In the genomic region with DNA sequence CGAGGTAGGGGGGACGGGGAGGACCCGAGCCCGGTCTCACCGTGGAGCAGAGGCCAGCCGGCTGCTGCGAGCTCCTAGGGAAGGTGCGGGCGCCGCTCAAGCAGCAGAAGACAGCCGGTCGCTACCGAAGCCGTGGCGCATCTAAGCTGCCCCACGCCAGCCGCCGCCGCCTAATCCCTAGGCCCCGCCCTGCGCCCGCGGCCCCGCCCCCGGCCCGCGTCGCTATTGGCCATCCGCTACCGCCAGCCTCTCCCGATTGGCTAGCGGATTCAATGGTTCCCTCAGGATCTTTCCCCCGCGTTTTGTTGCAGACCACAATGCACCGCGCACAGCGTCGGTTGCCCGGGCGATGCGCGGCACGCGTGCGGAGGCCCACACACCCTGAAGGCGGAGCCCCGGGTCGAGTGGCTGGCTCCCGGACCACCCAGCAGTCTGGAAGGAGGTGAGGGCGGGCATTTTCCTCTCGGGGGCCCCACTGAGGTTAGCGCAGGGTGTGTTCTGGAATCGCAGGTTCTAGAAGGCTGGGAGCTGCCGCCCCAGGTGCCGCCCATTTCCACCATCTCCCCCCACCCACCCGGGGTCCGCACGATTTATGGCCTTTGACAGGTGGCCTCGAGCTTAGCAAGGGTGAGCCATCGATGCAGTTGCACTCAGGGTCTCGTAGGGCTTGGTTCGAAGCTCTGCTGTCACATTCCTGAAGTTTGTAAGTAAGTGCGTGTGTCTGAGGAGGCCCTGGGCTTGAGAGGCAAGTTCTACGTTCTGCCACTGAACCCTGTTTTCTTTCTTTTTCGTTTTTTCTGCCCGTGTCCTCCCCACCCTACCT, we compare ENCODE assay signal across 7 mouse cellular contexts. TPM values are rescaled to one million over a fixed set of nuclear protein-coding genes. Genes with fewer than 3 reads are reported as not detected.
DNase-seq lines count a peak whose midpoint lies in the region; ATAC-seq and TF ChIP-seq lines count a peak whose summit lies in the region.

Gene Dynll1, minus strand, starts transcription at position 208 of the 823 bp plus-strand sequence.

- peak within 1 kb of the TSS; percentile 96 for H3K4me3 ChIP-seq in embryonic facial prominence, embryonic 12.5 days
- H3K4me3 ChIP-seq in kidney, adult 2 months (ENCODE audit: insufficient read depth, low read depth, low read length), result peak within 1 kb of the TSS; percentile 80
- H3K4me3 ChIP-seq in limb, embryonic 12.5 days (replicated peaks), result peak within 1 kb of the TSS; percentile 77
- peak within 1 kb of the TSS; percentile 62 for H3K4me3 ChIP-seq in midbrain, embryonic 15.5 days
- H3K4me3 ChIP-seq in spleen, adult 2 months (ENCODE audit: extremely low read depth, insufficient read depth, insufficient read length), result peak within 1 kb of the TSS; percentile 81

- H3K36me3 ChIP-seq in embryonic facial prominence, embryonic 12.5 days, result peaks cover 30% of the 10 kb centered on the region
- peaks cover 1% of the 10 kb centered on the region; the same call in 1 of the 2 replicates for H3K36me3 ChIP-seq in kidney, adult 2 months (ENCODE audit: control insufficient read depth, insufficient read depth, low read length)
- peaks cover 36% of the 10 kb centered on the region for H3K36me3 ChIP-seq in limb, embryonic 12.5 days
- peaks cover 9% of the 10 kb centered on the region; the same call in 1 of the 2 replicates for H3K36me3 ChIP-seq in midbrain, embryonic 15.5 days (replicated peaks)
- peaks cover 9% of the 10 kb centered on the region for H3K36me3 ChIP-seq in spleen, adult 2 months (ENCODE audit: control insufficient read depth, insufficient read depth, low read length)

- H3K4me1 ChIP-seq in embryonic facial prominence, embryonic 12.5 days, result peaks cover 22% of the 10 kb centered on the region
- H3K4me1 ChIP-seq in kidney, adult 2 months (ENCODE audit: control insufficient read depth, insufficient read depth, low read length), result peaks cover 11% of the 10 kb centered on the region
- H3K4me1 ChIP-seq in limb, embryonic 12.5 days (replicated peaks), result peaks cover 30% of the 10 kb centered on the region
- peaks cover 29% of the 10 kb centered on the region for H3K4me1 ChIP-seq in midbrain, embryonic 15.5 days
- H3K4me1 ChIP-seq in spleen, adult 2 months (ENCODE audit: control insufficient read depth, insufficient read depth, insufficient read length), result peaks cover 2% of the 10 kb centered on the region; the same call in 1 of the 2 replicates

- TF ChIP-seq CTCF in kidney, adult 2 months (conservative IDR thresholded peaks at IDR 0.05; ENCODE audit: insufficient read depth, insufficient read length, low read depth, low read length), result no peak
- no peak for TF ChIP-seq CTCF in spleen, adult 2 months (IDR thresholded peaks at IDR 0.05; ENCODE audit: extremely low read depth, insufficient read depth, insufficient read length, insufficient replicate concordance)

- ATAC-seq in embryonic facial prominence, embryonic 12.5 days (ENCODE audit: insufficient number of reproducible peaks, insufficient read depth, low FRiP score, low TSS enrichment), result peak; percentile 98
- ATAC-seq in limb, embryonic 12.5 days (ENCODE audit: insufficient number of reproducible peaks, insufficient read depth, low FRiP score, low TSS enrichment, low read depth), result peak; percentile 98
- ATAC-seq in midbrain, embryonic 15.5 days (replicated peaks), result peak; percentile 98

- TF ChIP-seq POLR2A in kidney, adult 2 months (IDR thresholded peaks at IDR 0.05; ENCODE audit: low read depth, low read length), result peak; percentile 68
- TF ChIP-seq POLR2A in spleen, adult 2 months (IDR thresholded peaks at IDR 0.05; ENCODE audit: low read depth, low read length), result peak; percentile 84

- WGBS in embryonic facial prominence, embryonic 12.5 days, result under 1% methylated on average over 66 of the region's 66 CpGs
- WGBS in kidney, adult 2 months, result under 1% methylated on average over 65 of the region's 66 CpGs
- under 1% methylated on average over 62 of the region's 66 CpGs for WGBS in limb, embryonic 12.5 days
- WGBS in midbrain, embryonic 15.5 days, result under 1% methylated on average over 66 of the region's 66 CpGs
- WGBS in spleen, adult 2 months, result under 1% methylated on average over 66 of the region's 66 CpGs

- H3K27ac ChIP-seq in embryonic facial prominence, embryonic 12.5 days, result peak within 1 kb of the TSS; percentile 96
- peak within 1 kb of the TSS; percentile 70 for H3K27ac ChIP-seq in kidney, adult 2 months (ENCODE audit: insufficient read depth, low read depth, low read length)
- H3K27ac ChIP-seq in limb, embryonic 12.5 days, result peak within 1 kb of the TSS; percentile 93
- H3K27ac ChIP-seq in midbrain, embryonic 15.5 days, result peak within 1 kb of the TSS; percentile 91
- H3K27ac ChIP-seq in spleen, adult 2 months (ENCODE audit: insufficient read depth, low read length), result peak within 1 kb of the TSS; percentile 81

- H3K4me2 ChIP-seq in embryonic facial prominence, embryonic 12.5 days (replicated peaks), result peak within 1 kb of the TSS; percentile 74
- peak within 1 kb of the TSS; percentile 78 for H3K4me2 ChIP-seq in limb, embryonic 12.5 days
- H3K4me2 ChIP-seq in midbrain, embryonic 15.5 days, result peak within 1 kb of the TSS; percentile 70

- peak; percentile 98 for DNase-seq in adrenal gland, postnatal 25 days
- DNase-seq in heart, adult 18-20 months, result peak; percentile 99 to 100
- peak; percentile 100 for DNase-seq in kidney, adult 2 months
- peak; percentile 96 to 97 for DNase-seq in spleen, adult 2 months (ENCODE audit: low read depth in 1 of 2, low spot score in 2 of 2)

- H3K27me3 ChIP-seq in embryonic facial prominence, embryonic 12.5 days, result no peaks in the 10 kb centered on the region
- H3K27me3 ChIP-seq in kidney, adult 2 months (replicated peaks; ENCODE audit: control insufficient read depth, insufficient read depth, low read length), result no peaks in the 10 kb centered on the region
- H3K27me3 ChIP-seq in limb, embryonic 12.5 days, result no peaks in the 10 kb centered on the region
- H3K27me3 ChIP-seq in midbrain, embryonic 15.5 days (replicated peaks), result no peaks in the 10 kb centered on the region
- no peaks in the 10 kb centered on the region for H3K27me3 ChIP-seq in spleen, adult 2 months (ENCODE audit: control insufficient read depth, insufficient read depth, low read length)

- H3K9me3 ChIP-seq in embryonic facial prominence, embryonic 12.5 days, result no peaks in the 10 kb centered on the region
- H3K9me3 ChIP-seq in limb, embryonic 12.5 days, result no peaks in the 10 kb centered on the region
- no peaks in the 10 kb centered on the region for H3K9me3 ChIP-seq in midbrain, embryonic 15.5 days

- H3K9ac ChIP-seq in embryonic facial prominence, embryonic 12.5 days, result peak within 1 kb of the TSS; percentile 84
- peak within 1 kb of the TSS; percentile 85 for H3K9ac ChIP-seq in limb, embryonic 12.5 days (replicated peaks)
- peak within 1 kb of the TSS; percentile 70 for H3K9ac ChIP-seq in midbrain, embryonic 15.5 days

RNA-seq across cellular contexts. Expression of gene Dynll1, which starts in this region (rescaled TPM):
- 243 and 326 TPM in 2 replicates for total RNA-seq in adrenal gland, postnatal 25 days (2021)
- 1,589 and 1,712 TPM in 2 replicates for polyA plus RNA-seq in embryonic facial prominence, embryonic 12.5 days (2016; fragmentation: Nextera tagmentation; extraction: Ambion mirVana)
- total RNA-seq in heart, adult 18-20 months (2021), result 10 to 100 TPM; 95.3 to 98.8 TPM
- 108 and 129 TPM in 2 replicates for polyA plus RNA-seq in kidney, adult 2 months (2012; rRNA removed)
- 1,818 and 1,898 TPM in 2 replicates for polyA plus RNA-seq in limb, embryonic 12.5 days (2016; fragmentation: Nextera tagmentation; extraction: Ambion mirVana)
- 1,095 and 1,182 TPM in 2 replicates for polyA plus RNA-seq in midbrain, embryonic 15.5 days (2015; fragmentation: Nextera tagmentation; extraction: Ambion mirVana)
- polyA plus RNA-seq in spleen, adult 2 months (2012; rRNA removed), result 135 and 214 TPM in 2 replicates

Comparison
In these comparisons a context has a peak if more than half of its experiments do, and no peak if none do; other contexts are left out.
1. Peak in every context shown above with its lines: DNase-seq, ATAC-seq, H3K4me3 ChIP-seq and H3K27ac ChIP-seq.